Mouse (Mus musculus) heart, embryonic 14.5 days (tissue): ENCODE measurements at regions not wholly inside any gene's neighbourhood (a gene's known extent, or its start where the extent isn't known, plus 50 kb on each side); places are given as distances from the start of the nearest gene placed in this dataset.

Experiments
- ATAC-seq: fragments of 200-750 bp; cut with Nextera tagmentation; 2 replicates; pipeline ENCODE4 v1.8.0; 2017; ENCODE audit warnings: low read depth, moderate TSS enrichment; ENCODE audit not compliant: insufficient number of reproducible peaks, insufficient read depth, low FRiP score
- H3K27ac ChIP-seq, 2 experiments: fragments of 200-500 bp in 1 of 2; fragments of 300-500 bp in 1 of 2; sonication (generic) in 1 of 2; replicated peaks in 1 of 2; 2 replicates each; pipeline ENCODE4 v1.5.1; 2012 to 2014; ENCODE audit warnings: low read depth in 2 of 2, low read length in 2 of 2, control low read depth in 1 of 2, mild to moderate bottlenecking in 1 of 2, mixed read lengths in 1 of 2; ENCODE audit not compliant: control insufficient read depth in 1 of 2, insufficient read depth in 1 of 2
- H3K27me3 ChIP-seq: fragments of 300-500 bp; sonication (generic); 2 replicates; pipeline ENCODE4 v1.6.1; 2014; ENCODE audit warnings: mild to moderate bottlenecking, low read length, control low read depth; ENCODE audit not compliant: control insufficient read depth, insufficient read depth
- H3K36me3 ChIP-seq: fragments of 300-500 bp; sonication (generic); 2 replicates; pipeline ENCODE4 v1.6.1; 2014; ENCODE audit warnings: mild to moderate bottlenecking, control low read depth, low read length, mixed read lengths; ENCODE audit not compliant: control insufficient read depth, insufficient read depth
- H3K4me1 ChIP-seq, 2 experiments: fragments of 200-500 bp in 1 of 2; fragments of 300-500 bp in 1 of 2; sonication (generic) in 1 of 2; 2 replicates each; pipeline ENCODE4 v1.6.1; 2012 to 2014; ENCODE audit warnings: low read length in 2 of 2, control low read depth in 1 of 2, mixed read lengths in 1 of 2; ENCODE audit not compliant: control insufficient read depth in 2 of 2, insufficient read depth in 2 of 2
- H3K4me2 ChIP-seq: fragments of 300-500 bp; sonication (generic); 2 replicates; pipeline ENCODE4 v1.6.1; 2014; ENCODE audit warnings: mild to moderate bottlenecking, low read length
- H3K4me3 ChIP-seq, 2 experiments: fragments of 200-500 bp in 1 of 2; fragments of 300-500 bp in 1 of 2; sonication (generic) in 1 of 2; 2 replicates each; pipeline ENCODE4 v1.5.1; 2012 to 2014; ENCODE audit warnings: low read length in 2 of 2, mild to moderate bottlenecking in 2 of 2, control low read depth in 1 of 2, low read depth in 1 of 2, moderate library complexity in 1 of 2; ENCODE audit not compliant: control insufficient read depth in 1 of 2, insufficient read depth in 1 of 2
- H3K9ac ChIP-seq: fragments of 300-500 bp; sonication (generic); 2 replicates; pipeline ENCODE4 v1.6.1; 2014; ENCODE audit warnings: mild to moderate bottlenecking, low read length
- H3K9me3 ChIP-seq: fragments of 300-500 bp; sonication (generic); 2 replicates; pipeline ENCODE4 v1.6.1; 2016; ENCODE audit warnings: low read length, control low read depth; ENCODE audit not compliant: control insufficient read depth
- WGBS: fragments of 180-500 bp; shearing (Covaris S2); extraction: QIAGEN DNeasy Blood & Tissue Kit; methylation state at CpG from one replicate; pipeline ENCODE4 v1.1.7; 2014; 5-methylcytosine and 5-hydroxymethylcytosine counted together

DNA sequence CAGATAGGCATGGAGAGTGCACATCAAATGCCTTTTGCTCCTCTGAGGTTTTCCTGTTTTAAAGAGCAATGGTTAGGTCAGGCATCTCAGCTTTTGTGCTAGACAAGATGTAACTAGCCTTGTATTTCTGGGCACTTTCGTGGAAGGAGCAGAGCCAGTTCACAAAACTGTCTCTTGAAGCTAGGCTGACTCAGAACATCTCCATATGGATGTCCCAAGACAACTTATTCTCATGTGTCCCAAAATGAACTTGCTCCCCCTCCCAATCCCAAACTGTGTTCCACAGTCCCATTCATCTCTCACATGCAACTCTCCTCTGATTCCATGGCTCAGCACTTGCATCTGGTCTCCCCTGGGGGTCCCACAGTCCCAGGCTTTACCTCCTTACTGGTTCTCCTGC, 135.5 kb downstream of the Snx18 start:
- H3K4me2 ChIP-seq = no peak overlapping the region
- no peak overlapping the region for H3K27ac ChIP-seq
- no peak overlapping the region for H3K4me3 ChIP-seq
- 81% methylated on average over 1 of the region's 1 CpGs for WGBS
- H3K27me3 ChIP-seq = no peaks in the 10 kb centered on the region
- no peaks in the 10 kb centered on the region for H3K9me3 ChIP-seq
- ATAC-seq = no peak
- no peaks in the 10 kb centered on the region for H3K36me3 ChIP-seq
- H3K9ac ChIP-seq = no peak overlapping the region
- H3K4me1 ChIP-seq = peaks cover 0 to 12% of the 10 kb centered on the region in 2 experiments

DNA sequence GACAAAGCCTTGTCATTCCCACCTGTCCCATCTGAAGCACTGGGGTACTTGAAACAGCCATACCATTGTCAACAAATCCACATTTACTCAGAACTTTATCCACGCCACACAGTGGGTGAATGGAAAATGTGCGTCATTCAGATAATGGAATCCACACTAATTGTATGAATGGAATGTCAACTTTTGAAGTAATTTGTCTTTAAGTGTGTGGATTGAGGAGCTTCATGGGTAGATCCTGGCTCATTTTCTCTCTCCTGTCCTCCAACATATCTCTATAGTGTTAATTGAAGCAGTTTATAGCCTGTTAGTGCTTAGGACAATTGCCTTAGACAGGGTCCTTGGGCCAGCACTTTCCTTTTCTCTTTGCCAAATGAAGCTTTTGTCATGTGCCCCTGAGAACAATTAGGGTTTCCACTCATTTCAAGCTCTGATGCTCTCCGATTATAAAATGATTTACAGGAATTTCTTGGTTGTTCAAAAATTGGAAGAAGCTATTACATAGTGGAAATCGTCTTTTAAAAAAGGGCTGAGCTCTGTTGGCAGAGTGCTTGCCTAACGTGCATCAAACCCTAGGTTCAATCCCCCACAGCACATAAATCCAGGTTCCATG, 140.4 kb downstream of the Snx18 start:
- H3K4me1 ChIP-seq = no peaks in the 10 kb centered on the region
- ATAC-seq = no peak
- H3K27ac ChIP-seq = no peak overlapping the region
- no peaks in the 10 kb centered on the region for H3K36me3 ChIP-seq
- no peak overlapping the region for H3K9ac ChIP-seq
- no peak overlapping the region for H3K4me2 ChIP-seq
- H3K27me3 ChIP-seq = no peaks in the 10 kb centered on the region
- no peak overlapping the region for H3K4me3 ChIP-seq
- no peaks in the 10 kb centered on the region for H3K9me3 ChIP-seq
- WGBS = 62% methylated on average over 5 of the region's 5 CpGs

DNA sequence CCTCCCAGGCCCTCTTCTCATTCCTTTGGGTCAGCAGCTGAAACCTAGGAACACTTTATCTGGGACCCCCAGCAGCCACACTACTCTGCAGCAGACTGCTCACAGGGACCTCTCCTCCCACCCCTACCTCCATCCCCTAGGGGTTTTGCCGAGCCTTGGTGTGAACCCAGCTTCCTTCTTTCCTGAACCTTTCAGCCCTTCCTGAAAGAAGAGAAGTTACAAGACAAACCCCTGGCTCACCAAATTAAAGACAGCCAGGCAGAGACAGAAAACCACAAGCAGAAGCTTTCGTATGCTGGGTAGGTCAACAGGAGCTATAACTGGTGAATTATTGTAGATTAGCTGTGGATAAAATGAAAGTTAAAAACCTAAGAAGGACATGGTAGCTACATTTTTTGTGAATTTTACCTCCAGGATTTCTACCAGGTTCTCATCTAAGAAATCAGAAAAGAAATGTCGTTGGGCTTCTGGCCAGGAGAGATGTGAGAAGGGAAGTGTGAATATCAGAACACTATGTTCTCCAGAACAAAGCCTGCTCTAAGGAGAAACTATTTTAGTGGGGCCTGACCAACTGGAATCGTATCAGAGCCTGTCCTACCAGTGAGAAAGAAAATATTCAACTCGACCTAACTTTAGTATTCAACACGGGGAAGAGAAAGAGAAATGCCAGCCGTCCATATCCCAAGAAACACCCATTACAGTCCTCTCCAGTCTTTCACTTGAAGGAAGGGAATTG, 147.4 kb downstream of the Snx18 start:
- Histone ChIP-seq H3K4me1 (peaks cover 0 to 4% of the 10 kb centered on the region in 2 experiments; a peak in 2 of 4 replicates), H3K9me3 (no peaks in the 10 kb centered on the region), H3K36me3 (no peaks in the 10 kb centered on the region), H3K27ac (no peak overlapping the region), H3K4me3 (no peak overlapping the region), H3K27me3 (no peaks in the 10 kb centered on the region), H3K9ac (no peak overlapping the region), H3K4me2 (no peak overlapping the region)
- ATAC-seq = no peak
- WGBS = 59% methylated on average over 7 of the region's 7 CpGs

DNA sequence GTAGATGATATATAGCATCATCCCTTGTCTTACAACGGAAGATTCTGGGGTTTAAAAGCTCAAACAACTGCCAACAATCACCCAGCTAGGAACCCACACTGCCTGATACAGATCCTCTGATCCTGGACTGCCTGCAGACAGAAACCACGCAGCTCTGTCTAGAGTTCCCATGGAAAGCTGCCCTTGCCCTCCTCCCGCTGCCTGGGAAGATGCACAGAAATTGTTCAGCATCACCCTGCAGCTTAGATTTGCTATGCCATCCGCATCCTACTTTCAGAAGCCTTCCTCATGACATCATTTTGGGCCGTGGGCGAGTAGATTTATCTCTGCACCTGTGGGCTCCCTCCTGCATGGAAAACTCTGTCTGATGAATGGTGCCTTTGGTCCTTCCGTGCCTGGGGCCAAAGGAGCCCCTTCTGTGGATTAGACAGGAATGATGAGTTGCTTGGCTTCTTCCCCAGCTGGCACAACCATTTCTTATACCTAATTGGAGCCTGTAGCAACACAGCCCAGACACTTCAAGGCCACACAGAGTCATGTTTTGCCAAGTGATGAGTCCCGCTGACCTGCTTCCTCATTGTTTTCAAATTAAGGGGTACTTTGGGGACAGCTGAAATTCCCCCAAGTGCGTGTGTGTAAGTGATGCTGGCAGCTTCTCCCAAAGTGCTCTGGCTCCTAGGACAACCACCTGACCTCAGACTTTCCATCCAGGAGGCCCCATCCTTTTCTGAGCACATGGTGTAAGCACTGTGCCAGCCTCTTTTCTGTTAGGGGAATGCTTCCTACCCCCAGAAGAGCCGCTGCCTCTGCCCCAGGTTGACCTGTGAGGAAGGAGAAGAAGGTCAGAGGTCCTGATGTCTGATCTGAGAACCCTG, 153.9 kb downstream of the Snx18 start:
- H3K4me2 ChIP-seq = no peak overlapping the region
- H3K4me1 ChIP-seq = peaks cover 0 to 4% of the 10 kb centered on the region in 2 experiments; a peak in 2 of 4 replicates
- 78% methylated on average over 10 of the region's 10 CpGs for WGBS
- no peaks in the 10 kb centered on the region for H3K9me3 ChIP-seq
- H3K36me3 ChIP-seq = no peaks in the 10 kb centered on the region
- H3K4me3 ChIP-seq = no peak overlapping the region
- H3K27me3 ChIP-seq = no peaks in the 10 kb centered on the region
- no peak for ATAC-seq
- H3K27ac ChIP-seq = no peak overlapping the region
- no peak overlapping the region for H3K9ac ChIP-seq

DNA sequence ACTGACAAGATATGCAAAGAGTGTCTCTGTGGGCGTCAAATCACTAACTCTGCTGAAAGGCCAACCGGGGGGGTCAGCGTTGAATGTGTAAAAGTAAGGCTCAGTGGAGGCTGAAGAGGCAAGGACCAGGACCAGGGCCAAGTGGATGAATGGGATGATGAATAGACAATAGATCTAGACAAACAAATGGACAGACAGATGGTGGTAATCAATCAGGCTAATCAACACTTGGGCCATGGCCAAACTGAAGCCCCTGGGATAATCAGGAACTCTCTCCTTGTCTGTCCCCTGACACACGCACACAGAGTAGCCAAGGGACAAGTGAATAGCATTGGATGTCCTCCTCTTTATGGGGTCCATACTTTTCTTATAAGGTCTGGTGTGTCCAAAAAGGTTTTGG, 154.9 kb downstream of the Snx18 start:
- Histone ChIP-seq H3K4me3 (no peak overlapping the region), H3K27ac (no peak overlapping the region), H3K4me2 (no peak overlapping the region), H3K27me3 (no peaks in the 10 kb centered on the region), H3K4me1 (peaks cover 0 to 4% of the 10 kb centered on the region in 2 experiments; a peak in 2 of 4 replicates), H3K9ac (no peak overlapping the region), H3K36me3 (no peaks in the 10 kb centered on the region), H3K9me3 (no peaks in the 10 kb centered on the region)
- no peak for ATAC-seq
- whole genome bisulfite sequencing = 80% methylated on average over 4 of the region's 4 CpGs

DNA sequence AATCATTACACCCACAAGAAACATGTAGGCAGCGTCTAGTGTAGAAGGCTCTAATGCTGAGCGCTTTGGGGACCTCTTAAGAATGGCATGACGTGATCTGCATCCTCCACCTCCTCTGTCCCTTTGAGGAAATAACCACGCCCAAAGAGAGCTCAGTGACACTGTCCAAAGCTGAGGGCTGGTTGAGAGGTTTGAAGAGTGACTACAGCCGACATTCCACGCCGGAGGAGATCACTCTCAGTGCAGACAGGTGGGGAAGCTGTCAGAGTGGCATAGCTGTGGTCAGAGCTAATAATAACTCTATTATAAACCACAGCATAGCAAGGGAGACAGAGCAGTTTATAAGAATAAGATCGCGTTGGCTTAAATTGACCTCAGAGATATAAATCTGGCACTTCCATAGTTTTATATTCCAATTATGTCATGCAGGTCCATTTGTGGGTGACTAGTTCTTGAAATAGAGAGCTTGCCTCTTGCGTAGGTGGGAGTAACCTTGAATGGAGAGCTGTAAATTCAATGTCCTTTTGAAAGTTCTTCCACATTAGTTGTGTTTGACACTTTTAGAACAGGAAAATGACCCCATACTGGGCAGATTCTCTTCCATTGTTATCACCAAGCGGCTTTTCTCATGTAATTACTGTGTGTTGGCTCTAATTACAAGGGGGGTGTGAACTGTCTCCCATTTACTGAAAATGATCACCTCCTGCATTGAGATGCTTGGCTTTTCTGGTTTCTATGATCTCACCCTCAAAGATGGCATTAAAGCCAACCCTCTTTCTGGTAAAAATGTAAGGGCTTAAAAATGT, 161.7 kb downstream of the BC067074 start:
- no peaks in the 10 kb centered on the region for H3K36me3 ChIP-seq
- no peaks in the 10 kb centered on the region for H3K9me3 ChIP-seq
- H3K9ac ChIP-seq = peak overlapping the region; percentile 25; the same call in 1 of the 2 replicates
- H3K4me1 ChIP-seq = 0 out of 4 replicates have a peak, but pooled peaks cover 0 to 3% of the 10 kb centered on the region in 2 experiments
- peak overlapping the region; percentile 38 for H3K4me2 ChIP-seq
- H3K27ac ChIP-seq = peak overlapping the region; percentile 38 to 46; a peak in 3 of 4 replicates
- H3K4me3 ChIP-seq = 0 out of 4 replicates have a peak overlapping the region, but pooled peaks of 1 of the 2 experiments have one; percentile 0
- ATAC-seq = peak; percentile 91
- H3K27me3 ChIP-seq = no peaks in the 10 kb centered on the region
- WGBS = 27% methylated on average over 11 of the region's 11 CpGs

DNA sequence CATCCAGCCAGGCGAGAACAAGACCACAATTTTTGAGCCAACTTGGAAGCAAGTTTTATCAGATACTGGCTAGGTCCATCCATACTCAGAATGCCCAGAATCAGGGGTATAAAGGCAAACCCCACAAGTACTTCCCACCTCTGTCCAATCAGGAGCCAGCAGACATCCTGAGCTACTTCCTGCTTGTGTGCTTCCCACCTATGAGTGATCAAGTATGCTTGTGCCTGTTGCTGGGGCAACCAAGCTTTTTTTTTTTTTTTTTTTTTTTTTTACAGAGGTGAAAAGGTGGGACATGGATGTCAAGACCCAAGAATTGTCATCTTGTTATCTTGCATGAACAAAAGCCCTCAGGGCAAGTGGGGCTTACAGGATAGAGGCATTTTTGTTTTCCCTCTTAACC, 155.4 kb downstream of the BC067074 start:
- Histone ChIP-seq H3K4me3 (no peak overlapping the region), H3K9ac (no peak overlapping the region), H3K36me3 (no peaks in the 10 kb centered on the region), H3K27ac (no peak overlapping the region), H3K4me1 (no peaks in the 10 kb centered on the region; a peak in 1 of 4 replicates), H3K9me3 (no peaks in the 10 kb centered on the region), H3K27me3 (no peaks in the 10 kb centered on the region), H3K4me2 (no peak overlapping the region)
- ATAC-seq = no peak
- 86% methylated on average over 1 of the region's 1 CpGs for WGBS
